Mouse (Mus musculus): Measurements from ENCODE around the gene Usp46. TPM values are rescaled to one million over a fixed set of nuclear protein-coding genes. Genes with fewer than 3 reads are reported as not detected.
A peak's percentile ranks its signal among the peaks of the same experiment; 100 is the strongest.

The Usp46 gene
- total and polyA plus RNA-seq, 2 experiments from 2014 or later = 37.6 to 62.0 TPM

DNA sequence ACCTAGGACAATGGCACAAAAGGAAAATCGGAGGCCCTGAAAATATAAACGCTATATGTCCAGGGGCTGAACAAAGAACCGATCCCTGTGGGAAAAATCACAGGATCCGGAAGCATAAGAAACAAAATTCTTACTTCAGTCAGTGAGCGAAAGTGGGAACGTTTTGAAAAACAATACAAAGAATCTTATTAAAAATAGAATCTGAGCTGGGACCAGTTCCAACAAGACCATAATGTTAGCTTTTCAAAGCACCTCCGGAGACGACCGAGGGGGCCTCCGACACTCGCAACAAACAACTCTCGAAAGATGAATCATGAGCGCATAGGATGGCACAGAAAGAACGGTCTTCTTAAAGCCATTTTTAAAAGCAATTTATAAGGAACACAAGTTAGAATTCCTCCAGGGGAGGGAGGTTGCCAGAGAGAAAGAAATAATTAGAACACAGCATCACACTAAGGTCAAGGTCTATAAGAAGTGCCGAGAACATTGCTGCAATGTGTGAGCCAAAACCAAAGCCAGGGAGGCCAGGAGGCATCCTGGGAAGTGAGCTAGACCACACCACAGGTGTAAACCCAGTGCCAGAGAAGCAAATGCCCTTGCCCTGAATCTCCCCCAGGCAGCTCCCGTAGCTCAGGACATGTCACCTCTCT, 19.3 kb downstream of the Usp46 start:
- no peak for ATAC-seq
- H3K4me2 ChIP-seq (ENCODE audit: low read depth) = no peak overlapping the region
- no peak for TF ChIP-seq CTCF (IDR thresholded peaks at IDR 0.05; ENCODE audit: low read depth)
- no peaks in the 10 kb centered on the region for H3K36me3 ChIP-seq (ENCODE audit: insufficient read depth)
- DNase-seq = no peak
- WGBS = 60% methylated on average over 16 of the region's 16 CpGs
- H3K9me3 ChIP-seq (ENCODE audit: low read length) = no peaks in the 10 kb centered on the region
- H3K4me1 ChIP-seq (ENCODE audit: insufficient read depth) = peaks cover 15% of the 10 kb centered on the region; the same call in 1 of the 2 replicates
- H3K27me3 ChIP-seq (ENCODE audit: insufficient read depth, low read length) = no peaks in the 10 kb centered on the region
- no peak overlapping the region for H3K4me3 ChIP-seq (ENCODE audit: low read depth, low read length)
- peak overlapping the region; percentile 18; the same call in 1 of the 2 replicates for H3K9ac ChIP-seq
- peak overlapping the region; percentile 15; the same call in 1 of the 2 replicates for H3K27ac ChIP-seq (ENCODE audit: low read depth, low read length)

DNA sequence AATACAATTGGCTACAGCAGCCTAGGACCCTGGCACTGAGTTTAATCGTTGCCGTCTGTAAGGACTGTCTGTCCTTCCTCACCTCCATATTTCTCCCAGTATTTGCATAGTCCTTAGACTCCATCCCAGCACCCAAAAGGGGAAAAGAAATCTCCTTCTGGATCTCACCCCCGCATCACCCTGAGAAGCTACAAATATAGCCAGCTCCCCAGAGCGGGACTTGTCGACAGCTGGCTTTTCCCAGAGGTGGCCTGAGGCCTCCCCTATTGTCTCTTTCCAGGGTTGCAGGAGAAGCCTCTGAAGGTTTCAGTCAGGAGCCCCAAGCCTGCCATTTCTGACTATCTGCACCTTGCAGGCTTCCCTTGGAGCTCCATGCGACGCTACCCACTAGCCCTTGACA, 23.6 kb downstream of the Usp46 start:
- Histone ChIP-seq H3K4me2 (ENCODE audit: low read depth) (no peak overlapping the region), H3K36me3 (ENCODE audit: insufficient read depth) (no peaks in the 10 kb centered on the region), H3K27ac (ENCODE audit: low read depth, low read length) (no peak overlapping the region), H3K9ac (no peak overlapping the region), H3K27me3 (ENCODE audit: insufficient read depth, low read length) (no peaks in the 10 kb centered on the region), H3K4me3 (ENCODE audit: low read depth, low read length) (no peak overlapping the region), H3K4me1 (ENCODE audit: insufficient read depth) (peaks cover 9% of the 10 kb centered on the region; the same call in 1 of the 2 replicates), H3K9me3 (ENCODE audit: low read length) (no peaks in the 10 kb centered on the region)
- 72% methylated on average over 7 of the region's 7 CpGs for WGBS
- ATAC-seq (no peak), DNase-seq (no peak)
- TF ChIP-seq CTCF (IDR thresholded peaks at IDR 0.05; ENCODE audit: low read depth) = no peak

DNA sequence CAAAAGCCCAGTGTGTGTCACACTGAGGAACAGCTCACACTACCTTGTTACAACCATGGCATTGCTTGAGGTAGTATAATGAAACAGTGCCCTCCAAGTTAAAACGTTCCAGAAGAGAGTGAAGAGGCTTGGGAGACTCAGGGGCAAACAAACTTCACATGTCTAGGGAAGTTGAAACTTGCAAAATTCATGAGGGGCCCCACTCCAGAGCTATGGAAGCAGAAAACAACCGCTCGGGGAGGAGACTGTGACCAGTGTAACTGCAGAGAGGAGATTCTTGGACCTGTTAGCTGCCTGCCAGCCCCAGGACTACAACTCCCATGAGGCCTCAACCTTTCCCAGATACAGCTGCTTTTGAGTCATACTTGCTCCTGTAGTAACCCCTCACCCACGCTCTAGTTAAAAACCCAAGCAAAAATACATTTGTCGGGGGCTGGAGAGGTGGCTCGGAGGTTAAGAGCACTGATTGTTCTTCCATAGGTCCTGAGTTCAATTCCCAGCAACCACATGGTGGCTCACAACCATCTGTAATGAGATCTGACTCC, 25.4 kb downstream of the Usp46 start:
- TF ChIP-seq CTCF (IDR thresholded peaks at IDR 0.05; ENCODE audit: low read depth) = no peak
- ATAC-seq = no peak
- no peak overlapping the region for H3K4me3 ChIP-seq (ENCODE audit: low read depth, low read length)
- H3K4me1 ChIP-seq (ENCODE audit: insufficient read depth) = peaks cover 9% of the 10 kb centered on the region; the same call in 1 of the 2 replicates
- no peak for DNase-seq
- WGBS = 77% methylated on average over 6 of the region's 6 CpGs
- no peak overlapping the region for H3K4me2 ChIP-seq (ENCODE audit: low read depth)
- H3K27me3 ChIP-seq (ENCODE audit: insufficient read depth, low read length) = no peaks in the 10 kb centered on the region
- H3K27ac ChIP-seq (ENCODE audit: low read depth, low read length) = no peak overlapping the region
- H3K9ac ChIP-seq = no peak overlapping the region
- H3K9me3 ChIP-seq (ENCODE audit: low read length) = no peaks in the 10 kb centered on the region
- no peaks in the 10 kb centered on the region for H3K36me3 ChIP-seq (ENCODE audit: insufficient read depth)

DNA sequence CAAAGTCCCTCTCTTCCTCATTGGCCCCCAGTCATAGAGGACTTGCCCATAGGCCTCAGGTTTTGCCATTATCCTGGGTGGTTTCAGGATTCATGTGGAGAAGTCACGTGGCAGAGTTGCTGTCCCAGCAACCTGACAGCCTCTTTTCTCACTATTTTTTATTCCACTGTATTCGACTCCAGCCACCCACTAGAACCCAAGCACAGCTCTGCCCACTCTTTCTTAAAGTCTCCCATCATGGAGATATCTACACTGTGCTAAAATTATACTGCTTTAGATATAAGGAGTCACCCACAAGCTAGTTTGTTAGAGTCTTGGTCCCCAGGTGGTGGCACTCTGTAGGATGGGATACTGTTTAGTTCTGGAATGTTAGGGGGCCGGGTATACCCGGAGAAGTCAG, 27.7 kb downstream of the Usp46 start:
- Histone ChIP-seq H3K27me3 (ENCODE audit: insufficient read depth, low read length) (no peaks in the 10 kb centered on the region), H3K27ac (ENCODE audit: low read depth, low read length) (no peak overlapping the region), H3K9ac (no peak overlapping the region), H3K4me2 (ENCODE audit: low read depth) (no peak overlapping the region), H3K4me3 (ENCODE audit: low read depth, low read length) (no peak overlapping the region), H3K4me1 (ENCODE audit: insufficient read depth) (no peaks in the 10 kb centered on the region), H3K36me3 (ENCODE audit: insufficient read depth) (no peaks in the 10 kb centered on the region), H3K9me3 (ENCODE audit: low read length) (no peaks in the 10 kb centered on the region)
- 89% methylated on average over 4 of the region's 4 CpGs for WGBS
- ATAC-seq (no peak), DNase-seq (no peak)
- TF ChIP-seq CTCF (IDR thresholded peaks at IDR 0.05; ENCODE audit: low read depth) = no peak

DNA sequence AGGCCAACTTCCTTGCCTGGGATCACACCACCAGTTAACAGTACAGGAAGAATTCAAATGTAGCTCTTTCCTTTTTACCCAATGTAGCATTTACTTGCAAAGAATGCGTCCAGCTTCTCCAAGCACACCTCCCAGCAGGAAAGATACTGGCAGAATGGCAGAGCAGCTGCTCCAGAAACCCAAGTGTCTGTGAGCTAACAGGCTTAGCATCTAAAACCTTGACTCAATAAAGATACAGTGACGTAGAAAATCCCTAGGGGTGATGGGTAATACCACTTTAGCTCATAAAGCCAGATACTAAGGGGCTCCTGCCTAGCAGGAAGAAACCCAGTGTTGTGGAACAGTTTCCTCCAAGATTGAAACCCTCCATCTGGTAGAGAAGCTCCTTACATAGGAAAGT, 32.8 kb downstream of the Usp46 start:
- Histone ChIP-seq H3K9me3 (ENCODE audit: low read length) (no peaks in the 10 kb centered on the region), H3K4me2 (ENCODE audit: low read depth) (no peak overlapping the region), H3K27me3 (ENCODE audit: insufficient read depth, low read length) (no peaks in the 10 kb centered on the region), H3K27ac (ENCODE audit: low read depth, low read length) (no peak overlapping the region), H3K4me1 (ENCODE audit: insufficient read depth) (no peaks in the 10 kb centered on the region), H3K4me3 (ENCODE audit: low read depth, low read length) (no peak overlapping the region), H3K9ac (no peak overlapping the region), H3K36me3 (ENCODE audit: insufficient read depth) (peaks cover 8% of the 10 kb centered on the region; the same call in 1 of the 2 replicates)
- 55% methylated on average over 2 of the region's 2 CpGs for WGBS
- ATAC-seq (no peak), DNase-seq (no peak)
- no peak for TF ChIP-seq CTCF (IDR thresholded peaks at IDR 0.05; ENCODE audit: low read depth)

DNA sequence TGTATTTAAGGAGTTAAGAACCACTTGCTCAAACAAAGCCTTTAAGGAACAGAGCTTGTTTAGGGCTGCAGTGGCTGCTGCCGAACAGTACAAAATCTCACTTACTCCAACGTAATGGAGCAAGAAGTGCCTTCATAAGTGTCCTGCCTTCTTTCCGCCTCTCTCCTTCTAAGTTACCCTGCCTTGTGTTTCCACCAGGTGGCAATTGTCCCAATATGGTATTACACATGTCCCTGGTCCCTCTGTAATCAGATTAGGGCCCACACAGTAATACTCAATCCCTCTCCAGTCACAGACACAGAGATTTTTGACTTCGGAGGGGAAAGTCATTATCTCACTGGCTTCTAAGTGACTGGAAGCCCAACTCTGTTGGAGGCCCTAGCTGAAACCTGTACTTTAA, 34.1 kb downstream of the Usp46 start:
- WGBS = 88% methylated on average over 4 of the region's 4 CpGs
- no peak for ATAC-seq

DNA sequence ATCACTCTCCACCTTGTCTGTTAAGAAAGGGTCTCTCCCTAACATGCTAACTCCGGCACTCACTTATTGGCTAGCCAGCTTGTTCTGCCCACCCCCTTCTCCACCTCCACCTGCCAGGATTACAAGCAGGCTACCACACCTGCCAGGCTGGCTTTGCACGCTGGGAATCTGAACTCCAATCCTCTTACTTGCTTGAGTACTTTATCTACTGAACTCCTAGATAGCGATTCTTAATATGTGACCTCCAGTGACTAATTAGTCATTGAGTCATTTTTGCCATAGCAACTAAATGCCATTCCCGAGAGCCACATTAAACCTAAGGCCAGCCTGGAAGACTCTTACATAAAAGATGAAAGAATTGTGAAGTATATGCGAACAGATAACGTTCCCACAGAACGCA, 38.4 kb downstream of the Usp46 start:
- Histone ChIP-seq H3K27me3 (ENCODE audit: insufficient read depth, low read length) (no peaks in the 10 kb centered on the region), H3K4me2 (ENCODE audit: low read depth) (no peak overlapping the region), H3K27ac (ENCODE audit: low read depth, low read length) (no peak overlapping the region), H3K36me3 (ENCODE audit: insufficient read depth) (peaks cover 9% of the 10 kb centered on the region; the same call in 1 of the 2 replicates), H3K9ac (no peak overlapping the region), H3K4me3 (ENCODE audit: low read depth, low read length) (no peak overlapping the region), H3K9me3 (ENCODE audit: low read length) (no peaks in the 10 kb centered on the region), H3K4me1 (ENCODE audit: insufficient read depth) (no peaks in the 10 kb centered on the region)
- TF ChIP-seq CTCF (IDR thresholded peaks at IDR 0.05; ENCODE audit: low read depth) = no peak
- 70% methylated on average over 7 of the region's 7 CpGs for WGBS
- no peak for DNase-seq
- ATAC-seq = no peak

More for the DNA sequence above, 34.1 kb downstream of the Usp46 start:
- DNase-seq = no peak
- H3K4me1 ChIP-seq (ENCODE audit: insufficient read depth) = no peaks in the 10 kb centered on the region
- H3K4me3 ChIP-seq (ENCODE audit: low read depth, low read length) = no peak overlapping the region
- no peak overlapping the region for H3K4me2 ChIP-seq (ENCODE audit: low read depth)
- H3K9me3 ChIP-seq (ENCODE audit: low read length) = no peaks in the 10 kb centered on the region
- no peak overlapping the region for H3K9ac ChIP-seq
- 0 out of 2 replicates have a peak, but pooled peaks have one; percentile 7 for TF ChIP-seq CTCF (IDR thresholded peaks at IDR 0.05; ENCODE audit: low read depth)
- H3K27me3 ChIP-seq (ENCODE audit: insufficient read depth, low read length) = no peaks in the 10 kb centered on the region
- peaks cover 9% of the 10 kb centered on the region; the same call in 1 of the 2 replicates for H3K36me3 ChIP-seq (ENCODE audit: insufficient read depth)
- no peak overlapping the region for H3K27ac ChIP-seq (ENCODE audit: low read depth, low read length)
